23 mouse cellular contexts compared by ENCODE assay signal in genomic region chr10:20042081-20042480, GRCm38 (mm10).
DNase-seq lines count a peak whose midpoint lies in the region; ATAC-seq lines count a peak whose summit lies in the region.
"Had no signal": no experiment of that assay in that cellular context is flagged by ENCODE, and none has a peak within 500 bp of the region (broad histone marks: within the 10 kb centered on the region; RNA-seq: fewer than 3 reads in every experiment).

No protein-coding gene starts in this region.

- 93% methylated on average over 8 of the region's 8 CpGs for WGBS in heart, embryonic 10.5 days
- WGBS in hindbrain, embryonic 11.5 days, result 90% methylated on average over 8 of the region's 8 CpGs

- H3K4me1 ChIP-seq in heart, embryonic 10.5 days, result no peaks in the 10 kb centered on the region
- H3K4me1 ChIP-seq in hindbrain, embryonic 11.5 days (replicated peaks; ENCODE audit: control insufficient read depth, insufficient read depth, low read length), result no peaks in the 10 kb centered on the region
- H3K4me1 ChIP-seq: heart, embryonic 12.5 days; hindbrain, embryonic 15.5 days had no signal

- no peak for ATAC-seq in hindbrain, embryonic 11.5 days (ENCODE audit: low FRiP score)
- ATAC-seq: activated CD4-positive, CD25-positive, alpha-beta regulatory T cell, adult 4 months; forebrain, embryonic 16.5 days; intestine, embryonic 16.5 days; Patski had no signal

- no peak overlapping the region for H3K27ac ChIP-seq in heart, embryonic 10.5 days
- H3K27ac ChIP-seq in hindbrain, embryonic 11.5 days (ENCODE audit: low read depth, low read length), result no peak overlapping the region
- H3K27ac ChIP-seq: embryonic facial prominence, embryonic 15.5 days; heart, adult 2 months; hindbrain, embryonic 10.5 days; hindbrain, embryonic 15.5 days had no signal

- H3K9ac ChIP-seq in hindbrain, embryonic 11.5 days (ENCODE audit: low read depth, low read length), result no peak overlapping the region
- H3K9ac ChIP-seq: embryonic facial prominence, embryonic 15.5 days; heart, embryonic 12.5 days; hindbrain, embryonic 15.5 days had no signal

- no peak overlapping the region for H3K4me3 ChIP-seq in heart, embryonic 10.5 days
- no peak overlapping the region for H3K4me3 ChIP-seq in hindbrain, embryonic 11.5 days (ENCODE audit: low read depth, low read length)
- H3K4me3 ChIP-seq: embryonic facial prominence, embryonic 15.5 days; erythroblast, embryonic 14.5 days; heart, adult 2 months; heart, embryonic 12.5 days; hindbrain, embryonic 10.5 days; hindbrain, embryonic 15.5 days had no signal

- 0 out of 2 replicates have a peak, but pooled peaks cover 4% of the 10 kb centered on the region for H3K36me3 ChIP-seq in heart, embryonic 10.5 days
- H3K36me3 ChIP-seq in hindbrain, embryonic 11.5 days (ENCODE audit: control insufficient read depth, insufficient read depth, low read length), result no peaks in the 10 kb centered on the region
- H3K36me3 ChIP-seq: embryonic facial prominence, embryonic 15.5 days; hindbrain, embryonic 10.5 days; hindbrain, embryonic 15.5 days had no signal

- H3K9me3 ChIP-seq in heart, embryonic 10.5 days, result no peaks in the 10 kb centered on the region
- H3K9me3 ChIP-seq in hindbrain, embryonic 11.5 days (ENCODE audit: control insufficient read depth, low read length), result no peaks in the 10 kb centered on the region
- H3K9me3 ChIP-seq: embryonic facial prominence, embryonic 15.5 days; heart, embryonic 12.5 days; hindbrain, embryonic 10.5 days; hindbrain, embryonic 15.5 days had no signal

- H3K27me3 ChIP-seq in heart, embryonic 10.5 days (ENCODE audit: insufficient read depth, poor library complexity, severe bottlenecking), result no peaks in the 10 kb centered on the region
- H3K27me3 ChIP-seq in hindbrain, embryonic 11.5 days (ENCODE audit: control insufficient read depth, insufficient read depth, low read length), result no peaks in the 10 kb centered on the region
- H3K27me3 ChIP-seq: CH12.LX; embryonic facial prominence, embryonic 15.5 days; heart, embryonic 12.5 days; hindbrain, embryonic 15.5 days; Patski had no signal

- H3K4me2 ChIP-seq in hindbrain, embryonic 11.5 days (replicated peaks; ENCODE audit: low read depth, low read length), result no peak overlapping the region
- H3K4me2 ChIP-seq: embryonic facial prominence, embryonic 15.5 days; heart, embryonic 12.5 days; hindbrain, embryonic 15.5 days had no signal

- DNase-seq in heart, adult 11 months, result peak; percentile 70
- no peak for DNase-seq in heart, embryonic 10.5 days (ENCODE audit: low spot score)
- DNase-seq in cerebellum, adult 8-10 months, result peak; percentile 61
- DNase-seq in cerebellum, postnatal 14 days, result peak; percentile 50 to 68
- DNase-seq in liver, result no peak
- no peak for DNase-seq in spleen, postnatal 10 days (ENCODE audit: low spot score in 2 of 2)
- no peak for DNase-seq in hindbrain, embryonic 11.5 days (ENCODE audit: low spot score)
- DNase-seq: adrenal gland, adult 2 months; adrenal gland, postnatal 25 days; embryo, embryonic 11 days; gastrocnemius, postnatal 10 days; heart, adult 2 months; kidney, adult 2 months had no signal

Comparison
In these comparisons a context has a peak if more than half of its experiments do, and no peak if none do; other contexts are left out.
1. DNase-seq: peak in heart, adult 11 months (single experiment), cerebellum, adult 8-10 months (single experiment) and cerebellum, postnatal 14 days (2 of 2); none in heart, embryonic 10.5 days (single experiment), liver (single experiment), spleen, postnatal 10 days (0 of 2) and hindbrain, embryonic 11.5 days (single experiment).